Mouse (Mus musculus): Measurements from ENCODE around the gene Selenow. TPM values are rescaled to one million over a fixed set of nuclear protein-coding genes. Genes with fewer than 3 reads are reported as not detected.

Gene Selenow
- total and polyA plus RNA-seq, 3 experiments = 170 to 325 (median 195) TPM

GRCm38 (mm10) chr7:15950008-15950407 lies 27.8 kb upstream of the Selenow start:
- intact Hi-C loops (cut with DNase I) = no loop called here
- no peaks in the 10 kb centered on the region for H3K27me3 ChIP-seq (ENCODE audit: control insufficient read depth, insufficient read depth, low read length)
- DNase-seq = no peak
- H3K36me3 ChIP-seq (ENCODE audit: control insufficient read depth, insufficient read depth, low read length) = peaks cover 37% of the 10 kb centered on the region
- H3K4me3 ChIP-seq = no peak overlapping the region
- peaks cover 26% of the 10 kb centered on the region for H3K4me1 ChIP-seq (ENCODE audit: control insufficient read depth, insufficient read depth, low read length)
- H3K9ac ChIP-seq (ENCODE audit: low read depth, low read length) = no peak overlapping the region
- H3K79me2 ChIP-seq (replicated peaks; ENCODE audit: control insufficient read depth, insufficient read depth, low read length) = no peaks in the 10 kb centered on the region
- WGBS = 78% methylated on average over 15 of the region's 15 CpGs
- TF ChIP-seq EP300 (IDR thresholded peaks at IDR 0.05; ENCODE audit: insufficient read depth, low read depth, low read length) (no peak), POLR2A (IDR thresholded peaks at IDR 0.05; ENCODE audit: insufficient read depth, low read depth, low read length) (no peak), CTCF (IDR thresholded peaks at IDR 0.05) (no peak)
- H3K27ac ChIP-seq = peak overlapping the region; percentile 81

GRCm38 (mm10) chr7:15949216-15949790 lies 27.1 kb upstream of the Selenow start:
- no peak for TF ChIP-seq POLR2A (IDR thresholded peaks at IDR 0.05; ENCODE audit: insufficient read depth, low read depth, low read length)
- TF ChIP-seq EP300 (IDR thresholded peaks at IDR 0.05; ENCODE audit: insufficient read depth, low read depth, low read length) = no peak
- no peak for TF ChIP-seq CTCF (IDR thresholded peaks at IDR 0.05)
- intact Hi-C loops (cut with DNase I) = loop anchor here (10.0 kb wide), 1 partner anchor 335 kb away; the partner anchor contains the start of gene Ccdc9
- Histone ChIP-seq H3K4me3 (no peak overlapping the region), H3K9ac (ENCODE audit: low read depth, low read length) (peak overlapping the region; percentile 12), H3K27ac (peak overlapping the region; percentile 81), H3K27me3 (ENCODE audit: control insufficient read depth, insufficient read depth, low read length) (no peaks in the 10 kb centered on the region), H3K79me2 (replicated peaks; ENCODE audit: control insufficient read depth, insufficient read depth, low read length) (no peaks in the 10 kb centered on the region; the same call in 1 of the 2 replicates), H3K36me3 (ENCODE audit: control insufficient read depth, insufficient read depth, low read length) (peaks cover 38% of the 10 kb centered on the region), H3K4me1 (ENCODE audit: control insufficient read depth, insufficient read depth, low read length) (peaks cover 25% of the 10 kb centered on the region)
- no peak for DNase-seq
- WGBS = 49% methylated on average over 7 of the region's 7 CpGs

- Histone ChIP-seq H3K27ac (peak overlapping the region; percentile 81), H3K4me3 (peak overlapping the region; percentile 23), H3K79me2 (replicated peaks; ENCODE audit: control insufficient read depth, insufficient read depth, low read length) (no peaks in the 10 kb centered on the region; the same call in none of the 2 replicates), H3K9ac (ENCODE audit: low read depth, low read length) (peak overlapping the region; percentile 18), H3K36me3 (ENCODE audit: control insufficient read depth, insufficient read depth, low read length) (peaks cover 32% of the 10 kb centered on the region), H3K27me3 (ENCODE audit: control insufficient read depth, insufficient read depth, low read length) (no peaks in the 10 kb centered on the region), H3K4me1 (ENCODE audit: control insufficient read depth, insufficient read depth, low read length) (peaks cover 22% of the 10 kb centered on the region)
- intact Hi-C loops (cut with DNase I) = loop anchor here (1.0 to 10.0 kb wide), 3 partner anchors 14 to 336 kb away; partner anchors contain the start of genes Ccdc9 and Ehd2
- DNase-seq = peak; percentile 93 to 94
- under 1% methylated on average over 23 of the region's 23 CpGs for WGBS
- TF ChIP-seq EP300 (IDR thresholded peaks at IDR 0.05; ENCODE audit: insufficient read depth, low read depth, low read length) (peak; percentile 95), CTCF (IDR thresholded peaks at IDR 0.05) (peak; percentile 95), POLR2A (IDR thresholded peaks at IDR 0.05; ENCODE audit: insufficient read depth, low read depth, low read length) (peak; percentile 88)
Measured at GRCm38 (mm10) chr7:15948381-15948941, 26.3 kb upstream of the Selenow start.

- H3K27ac ChIP-seq = peak overlapping the region; percentile 81
- H3K36me3 ChIP-seq (ENCODE audit: control insufficient read depth, insufficient read depth, low read length) = peaks cover 25% of the 10 kb centered on the region
- H3K4me3 ChIP-seq = no peak overlapping the region
- intact Hi-C loops (cut with DNase I) = loop anchor here (1.0 to 10.0 kb wide), 3 partner anchors 15 to 337 kb away; partner anchors contain the start of genes Ccdc9 and Ehd2
- TF ChIP-seq CTCF (IDR thresholded peaks at IDR 0.05) (no peak), POLR2A (IDR thresholded peaks at IDR 0.05; ENCODE audit: insufficient read depth, low read depth, low read length) (peak; percentile 20; the same call in 1 of the 2 replicates)
- WGBS = 32% methylated on average over 4 of the region's 4 CpGs
- DNase-seq = no peak
- H3K9ac ChIP-seq (ENCODE audit: low read depth, low read length) = peak overlapping the region; percentile 11; the same call in 1 of the 2 replicates
- H3K79me2 ChIP-seq (replicated peaks; ENCODE audit: control insufficient read depth, insufficient read depth, low read length) = no peaks in the 10 kb centered on the region; the same call in none of the 2 replicates
- peaks cover 21% of the 10 kb centered on the region for H3K4me1 ChIP-seq (ENCODE audit: control insufficient read depth, insufficient read depth, low read length)
- H3K27me3 ChIP-seq (ENCODE audit: control insufficient read depth, insufficient read depth, low read length) = no peaks in the 10 kb centered on the region
Measured at GRCm38 (mm10) chr7:15947653-15948260, 25.6 kb upstream of the Selenow start.

GRCm38 (mm10) chr7:15945721-15946536 lies 23.7 kb upstream of the Selenow start, which contains the start of gene Nop53:
Nop53 (minus strand) TSS chr7:15946074.
- peaks cover 17% of the 10 kb centered on the region for H3K4me1 ChIP-seq (ENCODE audit: control insufficient read depth, insufficient read depth, low read length)
- peaks cover 18% of the 10 kb centered on the region for H3K36me3 ChIP-seq (ENCODE audit: control insufficient read depth, insufficient read depth, low read length)

More at GRCm38 (mm10) chr7:15945721-15946536, 23.7 kb upstream of the Selenow start, which contains the start of gene Nop53:
- H3K27me3 ChIP-seq (ENCODE audit: control insufficient read depth, insufficient read depth, low read length) = no peaks in the 10 kb centered on the region
- peak within 1 kb of the TSS; percentile 76 for H3K9ac ChIP-seq (ENCODE audit: low read depth, low read length)
- DNase-seq = peak; percentile 94 to 95
- 2% methylated on average over 59 of the region's 59 CpGs for WGBS
- H3K27ac ChIP-seq = peak within 1 kb of the TSS; percentile 98
- TF ChIP-seq CTCF (IDR thresholded peaks at IDR 0.05) = no peak
- TF ChIP-seq EP300 (IDR thresholded peaks at IDR 0.05; ENCODE audit: insufficient read depth, low read depth, low read length) = 0 out of 2 replicates have a peak, but pooled peaks have one; percentile 23
- TF ChIP-seq POLR2A (IDR thresholded peaks at IDR 0.05; ENCODE audit: insufficient read depth, low read depth, low read length) = peak; percentile 85
- H3K79me2 ChIP-seq (replicated peaks; ENCODE audit: control insufficient read depth, insufficient read depth, low read length) = no peaks in the 10 kb centered on the region; the same call in none of the 2 replicates
- intact Hi-C loops (cut with DNase I) = loop anchor here (1.0 to 10.0 kb wide), 2 partner anchors 9 to 339 kb away; partner anchors contain the start of gene Ccdc9
- peak within 1 kb of the TSS; percentile 94 for H3K4me3 ChIP-seq

Measured in heart, adult 2 months (tissue).